Mouse (Mus musculus): Measurements from ENCODE around the gene Gm9999. TPM values are rescaled to one million over a fixed set of nuclear protein-coding genes. Genes with fewer than 3 reads are reported as not detected.

Gm9999 gene
- polyA plus RNA-seq, 1 experiment: not detected

DNA sequence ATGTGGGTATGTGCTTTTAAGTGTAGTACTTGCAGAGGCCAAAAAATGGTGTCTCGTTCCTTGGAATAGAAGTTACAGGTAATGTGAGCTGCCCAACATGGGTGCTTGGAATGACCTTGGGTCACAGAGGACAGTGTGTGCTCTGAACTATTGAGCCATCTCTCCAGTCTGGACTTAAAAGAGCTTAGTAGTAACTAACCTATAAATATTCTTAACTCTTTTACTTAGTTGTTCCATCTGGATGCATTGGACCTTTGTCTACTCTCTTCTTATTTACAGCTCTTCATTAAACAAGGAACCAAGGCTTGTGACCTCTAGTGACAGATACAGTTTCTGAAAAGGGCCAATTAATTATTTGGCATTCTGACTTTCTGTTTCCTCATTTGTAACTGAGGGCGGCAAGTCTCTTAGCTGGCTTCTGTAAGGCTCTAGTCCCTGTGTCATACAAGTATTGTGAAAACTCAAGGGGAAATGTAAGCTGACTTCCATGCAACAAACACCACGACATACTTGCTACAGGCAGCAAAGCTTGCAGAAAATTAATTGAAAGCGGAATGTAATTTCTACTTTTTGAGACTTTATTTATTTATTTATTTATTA is 51.5 kb downstream of the Gm9999 start:
- WGBS: 89% methylated on average over 4 of the region's 4 CpGs

GRCm38 (mm10) chr7:47035426-47035825 is 52.0 kb downstream of the Gm9999 start:
- TF ChIP-seq POLR2A (IDR thresholded peaks at IDR 0.05; ENCODE audit: borderline replicate concordance, insufficient read depth, low read length) (no peak), CTCF (IDR thresholded peaks at IDR 0.05; ENCODE audit: borderline replicate concordance, insufficient read depth, low read depth, low read length) (no peak)
- H3K4me1 ChIP-seq (ENCODE audit: control insufficient read depth, insufficient read depth, low read length): no peaks in the 10 kb centered on the region
- DNase-seq: no peak
- WGBS: 59% methylated on average over 8 of the region's 8 CpGs
- no peak overlapping the region for H3K27ac ChIP-seq (ENCODE audit: insufficient read depth, low read length)
- H3K4me3 ChIP-seq (replicated peaks; ENCODE audit: insufficient read depth, low read depth, low read length): no peak overlapping the region
- no peaks in the 10 kb centered on the region for H3K27me3 ChIP-seq (ENCODE audit: control insufficient read depth, insufficient read depth, low read length)

More for the DNA sequence above, 51.5 kb downstream of the Gm9999 start:
- TF ChIP-seq CTCF (IDR thresholded peaks at IDR 0.05; ENCODE audit: borderline replicate concordance, insufficient read depth, low read depth, low read length) (no peak), POLR2A (IDR thresholded peaks at IDR 0.05; ENCODE audit: borderline replicate concordance, insufficient read depth, low read length) (no peak)
- no peaks in the 10 kb centered on the region for H3K4me1 ChIP-seq (ENCODE audit: control insufficient read depth, insufficient read depth, low read length)
- no peak overlapping the region for H3K4me3 ChIP-seq (replicated peaks; ENCODE audit: insufficient read depth, low read depth, low read length)
- H3K27me3 ChIP-seq (ENCODE audit: control insufficient read depth, insufficient read depth, low read length): no peaks in the 10 kb centered on the region
- DNase-seq: no peak
- H3K27ac ChIP-seq (ENCODE audit: insufficient read depth, low read length): no peak overlapping the region

Other genes with a start within 250 kb of the Gm9999 start
- 0.15 TPM in 1 of 2 replicates, not detected in the other for gene Saa1, start 240.6 kb upstream of the Gm9999 start, polyA plus RNA-seq (2012; rRNA removed)
- gene Saa2, start 231.8 kb upstream of the Gm9999 start, polyA plus RNA-seq (2012; rRNA removed): 0.19 TPM in 1 of 2 replicates, not detected in the other
- 20.8 and 21.7 TPM in 2 replicates for gene Hps5, start 187.5 kb upstream of the Gm9999 start, polyA plus RNA-seq (2012; rRNA removed)
- 33.2 and 33.8 TPM in 2 replicates for gene Gtf2h1, start 187.5 kb upstream of the Gm9999 start, polyA plus RNA-seq (2012; rRNA removed)
- 209 and 227 TPM in 2 replicates for gene Ldha, start 142.1 kb upstream of the Gm9999 start, polyA plus RNA-seq (2012; rRNA removed)
- not detected in 2 replicates for gene Ldhc, start 122.4 kb upstream of the Gm9999 start, polyA plus RNA-seq (2012; rRNA removed)
- gene Tsg101, start 63.6 kb upstream of the Gm9999 start, polyA plus RNA-seq (2012; rRNA removed): 80.5 and 87.8 TPM in 2 replicates
- 7.4 and 8.0 TPM in 2 replicates for gene Uevld, start 25.1 kb upstream of the Gm9999 start, polyA plus RNA-seq (2012; rRNA removed)
- gene Spty2d1, start 24.8 kb downstream of the Gm9999 start, polyA plus RNA-seq (2012; rRNA removed): 11.2 and 11.3 TPM in 2 replicates
- 18.1 and 19.0 TPM in 2 replicates for gene Tmem86a, start 67.0 kb downstream of the Gm9999 start, polyA plus RNA-seq (2012; rRNA removed)
- 47.4 and 61.1 TPM in 2 replicates for gene Ptpn5, start 150.1 kb downstream of the Gm9999 start, polyA plus RNA-seq (2012; rRNA removed)
- gene Mrgpra6, start 221.3 kb downstream of the Gm9999 start, polyA plus RNA-seq (2012; rRNA removed): not detected in 2 replicates